Mouse (Mus musculus) spleen, postnatal 4 days (tissue): ENCODE results near the gene Rsg1.

Experiments
- DNase-seq, 2 experiments: peaks; one replicate each; pipeline ENCODE4 v3.0.0; 2022; ENCODE audit warnings: low spot score in 2 of 2

Gene Rsg1

DNA sequence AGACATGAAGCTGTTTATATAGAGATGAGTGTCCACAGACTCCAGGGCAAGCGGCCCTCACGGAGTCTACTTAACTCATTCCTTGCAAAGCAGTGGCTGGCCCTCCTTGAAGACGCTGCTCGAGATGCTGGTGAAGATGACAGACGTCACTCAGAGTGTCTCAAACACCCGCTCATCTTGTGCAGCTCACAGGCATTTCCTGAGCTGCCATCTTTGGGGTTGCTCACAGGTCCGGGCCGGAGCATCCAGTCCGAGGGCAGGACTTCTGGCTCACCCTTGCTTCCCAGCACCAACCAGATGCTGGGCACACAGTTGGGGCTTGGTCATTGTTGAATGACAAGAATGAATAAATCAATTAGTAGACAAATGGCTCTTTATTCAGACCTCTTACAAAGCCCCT is 864 bp upstream of the Rsg1 start:
- no peak for DNase-seq

- no peak for DNase-seq
Measured at GRCm38 (mm10) chr4:141213342-141213741, 414 bp upstream of the Rsg1 start.

DNA sequence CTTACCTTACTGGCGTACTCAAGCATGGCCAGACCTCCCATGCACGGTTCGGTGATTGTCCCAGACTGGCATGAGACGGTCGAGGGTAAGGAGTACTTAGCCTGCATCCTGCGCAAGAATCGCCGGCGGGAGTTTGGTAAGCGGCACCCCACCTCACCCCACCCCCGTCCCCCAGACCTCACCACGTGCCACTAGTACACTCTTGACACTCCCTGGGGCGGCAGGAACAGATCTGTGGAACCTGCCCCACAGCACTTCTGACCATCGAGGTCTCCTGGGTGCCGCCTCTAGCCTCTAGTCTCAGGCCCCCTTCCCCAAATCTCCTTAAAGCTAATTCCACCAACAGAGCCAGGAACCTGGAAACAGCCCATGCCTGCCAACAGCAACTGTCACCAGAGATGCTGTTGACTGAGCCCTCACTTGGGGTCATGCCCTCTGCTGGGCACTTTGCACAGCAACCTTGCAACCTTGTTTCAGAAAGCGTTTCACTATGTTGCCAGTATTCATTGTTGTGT is 638 bp downstream of the Rsg1 start:
- peak; percentile 64 to 79 for DNase-seq

GRCm38 (mm10) chr4:141219583-141220213 is 5.9 kb downstream of the Rsg1 start:
- no peak for DNase-seq

- no peak for DNase-seq
Measured at GRCm38 (mm10) chr4:141221848-141222247, 8.1 kb downstream of the Rsg1 start.

GRCm38 (mm10) chr4:141222752-141223151 is 9.0 kb downstream of the Rsg1 start:
- DNase-seq, result no peak

DNA sequence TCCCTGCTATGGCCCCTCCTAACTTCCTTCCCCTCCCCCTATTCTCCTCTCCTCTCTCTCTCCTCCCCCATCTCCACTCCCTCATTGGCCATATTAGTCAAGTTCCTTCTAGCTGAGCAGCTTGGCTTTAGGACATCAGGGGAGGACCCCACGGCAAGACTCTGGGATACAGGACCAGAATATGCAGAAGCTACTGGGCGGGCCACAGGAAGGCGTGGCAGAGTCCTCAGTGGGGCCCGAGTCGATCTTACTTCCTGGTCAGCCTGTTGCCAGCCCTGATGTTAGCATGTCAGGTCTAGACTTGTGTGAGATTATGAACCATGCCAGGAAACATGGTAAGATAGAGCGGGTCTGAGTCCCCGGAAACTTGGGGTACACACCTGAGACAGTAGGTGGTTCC is 14.9 kb downstream of the Rsg1 start:
- DNase-seq, result no peak

GRCm38 (mm10) chr4:141233196-141233595 is 19.4 kb downstream of the Rsg1 start:
- no peak for DNase-seq

GRCm38 (mm10) chr4:141235537-141236111 is 21.9 kb downstream of the Rsg1 start:
- DNase-seq, result no peak

- no peak for DNase-seq
Measured at GRCm38 (mm10) chr4:141236856-141237255, 23.1 kb downstream of the Rsg1 start.

- no peak for DNase-seq
Measured at GRCm38 (mm10) chr4:141238492-141239387, 25.0 kb downstream of the Rsg1 start.

GRCm38 (mm10) chr4:141239388-141240125 is 25.8 kb downstream of the Rsg1 start, which contains the start of gene Arhgef19:
Gene Arhgef19, plus strand, starts transcription at chr4:141239499.
- peak; percentile 77 to 86 for DNase-seq

GRCm38 (mm10) chr4:141240617-141241016 is 26.9 kb downstream of the Rsg1 start:
- DNase-seq, result no peak

DNA sequence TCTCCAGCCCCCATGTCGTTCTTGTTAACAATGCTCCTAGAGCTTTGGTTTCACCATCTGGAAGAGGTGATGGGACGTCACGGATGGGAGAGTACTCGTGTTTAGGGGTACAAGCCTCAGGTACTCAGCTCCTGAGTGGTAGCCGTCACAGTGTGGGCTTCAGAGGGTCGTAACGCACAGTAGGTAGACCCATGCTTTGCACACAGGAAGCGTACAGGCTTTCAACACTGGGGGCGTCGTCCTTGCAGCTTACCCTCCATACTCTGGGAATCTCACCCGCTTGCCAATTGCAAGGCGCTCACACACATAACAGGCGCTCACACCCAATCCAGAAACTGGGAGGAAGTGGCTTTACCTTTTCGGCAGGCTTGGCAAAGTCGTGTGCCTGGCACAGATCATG is 28.1 kb downstream of the Rsg1 start:
- no peak for DNase-seq

GRCm38 (mm10) chr4:141242651-141243241 is 29.0 kb downstream of the Rsg1 start:
- DNase-seq, result no peak

DNA sequence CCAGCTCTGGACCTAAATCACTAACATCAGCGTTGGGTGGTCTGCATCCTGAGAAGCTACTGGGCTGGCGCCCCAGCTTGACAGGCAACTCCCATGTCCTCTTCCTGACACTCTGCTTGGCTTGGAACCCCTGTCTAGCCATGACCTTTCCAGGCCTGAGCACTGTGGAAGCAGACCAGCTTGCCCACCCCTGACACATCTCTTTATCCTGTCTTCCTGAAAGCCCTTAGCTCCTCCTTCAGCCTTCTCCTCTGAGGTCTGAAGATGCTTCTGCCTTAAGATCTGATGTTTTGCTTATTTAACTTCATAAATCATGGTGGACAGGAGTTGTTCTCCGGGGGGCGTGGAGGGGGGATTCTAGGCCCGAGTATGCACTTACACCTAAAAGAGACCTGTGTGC is 29.9 kb downstream of the Rsg1 start:
- no peak for DNase-seq

DNA sequence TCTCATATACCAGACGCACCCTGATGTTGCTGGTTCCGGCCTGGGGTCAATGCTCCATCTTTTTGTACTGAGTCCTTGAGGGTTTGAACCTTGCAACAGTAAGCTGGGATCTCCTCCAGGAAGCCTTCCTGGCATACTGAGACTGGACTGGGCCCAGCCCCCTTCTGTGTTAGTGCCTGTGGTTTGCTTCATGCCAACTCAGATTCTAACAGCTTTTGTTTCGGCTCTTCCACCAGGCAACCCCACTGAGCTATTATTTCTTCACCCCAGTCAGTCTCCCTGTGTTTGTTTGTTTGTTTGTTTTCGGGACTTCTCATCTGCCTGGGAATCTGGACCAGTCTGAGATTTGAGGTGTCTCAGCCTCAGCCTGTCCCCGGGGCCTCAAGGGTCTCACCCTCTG is 30.6 kb downstream of the Rsg1 start:
- DNase-seq, result no peak

DNA sequence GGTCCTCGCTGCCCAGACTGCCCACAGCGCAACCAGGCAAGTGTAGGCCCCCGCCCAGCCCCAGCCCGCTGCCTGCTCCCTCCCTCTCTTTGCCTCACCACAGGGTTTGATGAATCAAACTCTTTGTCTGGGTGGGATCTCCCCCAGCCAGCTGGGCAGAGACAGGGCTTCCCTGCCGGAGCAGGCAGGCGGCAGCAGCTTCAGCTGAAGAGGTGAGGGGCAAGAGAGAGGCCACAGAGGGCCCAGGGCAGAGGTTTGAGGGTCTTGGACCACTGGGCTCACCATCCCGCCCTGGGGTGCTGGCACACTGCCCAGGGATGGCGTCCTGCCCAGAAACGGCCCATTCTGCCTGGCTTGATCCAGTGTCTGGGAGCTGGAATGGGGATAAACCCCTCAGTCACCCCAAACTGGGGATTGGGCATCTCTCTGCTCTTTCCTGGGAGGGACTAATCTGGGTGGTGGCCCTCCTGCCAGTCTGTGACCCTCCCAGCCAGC is 31.2 kb downstream of the Rsg1 start:
- DNase-seq, result no peak

DNA sequence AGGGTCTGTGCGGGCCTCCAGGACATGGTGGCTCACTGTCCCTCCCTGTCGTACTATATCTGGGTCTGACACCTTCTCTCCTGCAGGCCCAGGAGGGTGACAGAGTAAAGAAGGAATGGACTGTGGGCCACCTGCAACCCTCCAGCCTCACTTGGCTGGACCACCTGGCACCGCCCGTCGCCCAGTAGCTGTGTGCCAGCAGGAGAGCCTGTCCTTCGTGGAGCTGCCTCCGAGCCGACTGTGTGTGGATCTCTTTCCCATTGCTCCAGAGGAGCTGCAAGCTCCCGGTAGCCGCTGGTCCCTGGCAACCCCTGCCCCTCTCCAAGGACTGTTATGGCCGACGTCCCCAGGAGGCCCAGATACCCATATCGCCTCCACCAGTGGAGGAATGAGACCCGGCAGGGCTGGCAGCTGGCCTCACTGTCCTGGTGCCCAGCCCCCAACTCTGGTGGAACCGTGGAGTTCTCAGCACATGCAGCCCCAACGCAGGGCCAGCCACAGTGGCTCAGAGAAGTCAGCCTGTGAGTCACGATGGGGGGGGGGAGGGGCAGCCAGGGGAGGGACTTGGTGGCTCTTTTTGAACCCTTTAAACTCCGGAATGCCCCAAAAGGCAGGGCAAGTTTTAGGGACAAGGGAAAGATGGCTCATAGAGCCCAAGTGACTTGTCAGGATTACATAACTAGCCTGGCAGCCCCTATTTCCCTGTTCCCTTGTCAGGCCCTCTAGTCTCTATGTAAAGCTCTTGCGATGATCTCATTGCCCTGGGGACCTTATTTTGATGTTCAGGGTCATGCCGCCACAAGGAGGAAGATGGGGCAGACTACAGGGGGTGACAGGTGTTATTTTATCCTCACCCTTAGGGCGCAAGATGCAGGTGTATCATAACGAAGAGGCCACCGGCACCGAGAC is 32.6 kb downstream of the Rsg1 start:
- DNase-seq, result no peak

GRCm38 (mm10) chr4:141246998-141247350 is 33.2 kb downstream of the Rsg1 start:
- no peak for DNase-seq
